Mouse (Mus musculus) embryonic stem cell, embryonic (primary cell): ENCODE measurements at regions not wholly inside any gene's neighbourhood (a gene's known extent, or its start where the extent isn't known, plus 50 kb on each side); places are given as distances from the start of the nearest gene placed in this dataset.
"Not testable (repeated sequence)": the region's sequence is repeated elsewhere in the genome, so short reads cannot be mapped to it uniquely, and the experiment has no call there.

Experiments used
- CTCF ChIA-PET, 4 experiments: fragments of 300-600 bp in 2 of 4; fragments of 350-600 bp in 2 of 4; sonication (Branson Sonifier 250); formaldehyde crosslinking; loops; one replicate each; lab custom pipeline; 2022; ENCODE audit warnings: inconsistent platforms in 2 of 4; lab: Charles Lee
- POLR2A ChIA-PET, 4 experiments: fragments of 300-600 bp in 2 of 4; fragments of 350-600 bp in 2 of 4; sonication (Branson Sonifier 250); formaldehyde crosslinking; loops; one replicate each; lab custom pipeline; 2022; ENCODE audit warnings: antibody characterized with exemption in 4 of 4, inconsistent platforms in 1 of 4; lab: Charles Lee

DNA sequence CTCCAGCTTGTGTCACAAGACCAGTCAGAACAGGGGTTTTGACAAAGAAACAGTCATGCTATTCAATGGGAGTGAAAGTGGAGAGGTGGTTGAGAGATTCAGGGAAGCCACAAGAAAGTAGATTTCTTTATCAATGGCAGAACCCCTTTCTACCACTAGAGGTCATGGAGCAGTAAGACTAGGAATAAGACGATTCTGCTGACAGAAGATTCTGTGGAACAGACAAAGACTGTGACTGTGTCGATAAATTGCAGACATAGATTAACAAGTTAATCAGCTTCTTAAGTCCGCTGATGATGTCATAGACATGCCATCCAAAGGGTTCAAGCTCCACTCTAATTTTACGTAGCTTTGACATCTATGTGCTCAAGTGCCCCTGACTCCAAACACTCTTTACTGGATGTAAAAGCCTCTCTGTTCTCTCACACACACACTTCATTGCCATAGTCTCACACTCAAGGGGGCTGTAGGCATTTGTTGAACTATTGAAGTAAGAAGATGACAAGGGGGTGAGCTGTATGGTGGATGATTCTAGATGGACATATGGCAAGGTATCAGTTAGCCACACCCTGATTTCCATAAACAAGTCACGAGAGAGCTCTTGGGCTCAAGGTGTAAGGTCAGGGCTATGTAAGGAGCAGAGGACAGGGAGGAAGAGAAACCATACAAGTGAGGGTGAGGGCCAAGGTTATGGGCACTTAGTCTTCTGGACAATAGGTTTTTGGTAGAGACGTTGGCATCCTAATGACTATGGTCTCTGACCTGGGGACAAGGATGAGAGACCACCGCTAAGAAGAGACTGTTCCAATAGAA, 102.9 kb upstream of the Fhl2 start:
- POLR2A ChIA-PET, result no interaction called here

DNA sequence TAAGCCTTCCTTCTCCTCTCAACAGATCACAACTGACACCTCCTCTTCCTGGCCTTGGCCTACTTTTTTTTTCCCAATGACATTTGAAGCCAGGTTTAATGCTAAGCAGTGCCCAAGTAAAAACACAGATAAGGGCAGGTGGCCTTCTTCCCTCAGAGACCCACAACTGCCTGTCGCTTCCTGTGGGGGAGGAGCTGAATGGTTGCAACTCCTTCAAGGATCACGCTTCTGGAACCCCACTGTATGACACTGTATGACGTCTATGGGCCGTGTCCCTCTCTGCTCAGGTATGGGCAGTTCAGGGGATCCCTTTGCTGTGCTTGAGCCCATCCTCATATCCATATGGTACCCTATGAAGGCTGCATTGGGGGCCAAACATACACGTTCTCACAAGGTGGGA, 103.9 kb upstream of the Fhl2 start:
- POLR2A ChIA-PET, result no interaction called here
- CTCF ChIA-PET, result no interaction called here

More for the DNA sequence above, 102.9 kb upstream of the Fhl2 start:
- CTCF ChIA-PET, result no interaction called here

DNA sequence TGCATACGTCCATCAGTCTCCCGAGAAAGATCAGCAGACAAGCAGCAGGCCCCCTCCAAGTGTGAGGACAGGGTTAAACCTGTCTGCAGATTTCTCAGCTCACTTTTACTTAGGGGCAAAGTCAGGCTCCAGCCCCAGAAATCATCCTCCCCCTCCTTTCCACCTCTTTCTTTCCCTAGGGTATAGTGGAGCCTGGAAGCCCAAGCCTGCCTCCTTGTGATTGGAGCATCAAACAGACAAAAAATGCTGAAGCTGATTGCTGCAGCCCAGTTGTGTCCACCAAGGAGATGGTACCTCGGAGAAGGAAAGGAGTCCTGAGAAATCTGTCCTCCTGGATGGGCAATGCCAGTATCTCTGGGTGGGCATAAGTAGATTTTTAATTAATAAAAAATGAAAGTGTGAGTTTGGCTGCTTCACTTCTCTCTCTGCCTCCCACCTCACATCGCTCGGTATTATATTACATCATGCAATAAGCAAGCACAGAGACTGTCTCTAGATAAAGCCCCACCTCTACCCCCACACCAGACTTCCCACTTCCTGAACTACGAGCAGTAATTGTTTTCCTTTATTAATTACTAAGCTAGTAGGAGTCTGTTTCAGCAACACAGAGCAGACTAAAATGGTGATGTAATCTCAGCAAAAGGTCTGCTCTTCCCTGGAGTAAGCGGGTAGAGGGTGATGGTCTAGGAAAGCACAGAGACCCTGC, 105.2 kb upstream of the Fhl2 start:
- POLR2A ChIA-PET, result no interaction called here
- CTCF ChIA-PET, result no interaction called here

DNA sequence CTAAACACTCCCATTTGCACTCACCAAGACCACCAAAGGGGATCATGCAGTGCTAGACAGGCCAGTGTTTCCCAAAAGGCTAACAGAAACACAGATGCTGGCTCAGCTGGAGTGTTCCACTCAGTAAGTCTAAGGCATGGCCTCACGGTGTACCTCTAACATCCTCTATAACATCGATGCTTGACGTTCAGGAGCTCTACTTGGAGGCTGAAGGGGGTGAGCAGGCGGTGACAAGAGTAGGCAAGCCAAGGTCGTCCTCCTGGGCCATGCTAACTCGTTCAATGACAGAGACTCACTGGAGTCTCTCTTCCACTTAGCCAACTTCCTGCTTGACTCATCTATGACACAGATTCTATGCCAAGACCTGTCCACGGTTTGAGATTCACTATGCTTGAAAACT, 105.9 kb upstream of the Fhl2 start:
- CTCF ChIA-PET, result no interaction called here

DNA sequence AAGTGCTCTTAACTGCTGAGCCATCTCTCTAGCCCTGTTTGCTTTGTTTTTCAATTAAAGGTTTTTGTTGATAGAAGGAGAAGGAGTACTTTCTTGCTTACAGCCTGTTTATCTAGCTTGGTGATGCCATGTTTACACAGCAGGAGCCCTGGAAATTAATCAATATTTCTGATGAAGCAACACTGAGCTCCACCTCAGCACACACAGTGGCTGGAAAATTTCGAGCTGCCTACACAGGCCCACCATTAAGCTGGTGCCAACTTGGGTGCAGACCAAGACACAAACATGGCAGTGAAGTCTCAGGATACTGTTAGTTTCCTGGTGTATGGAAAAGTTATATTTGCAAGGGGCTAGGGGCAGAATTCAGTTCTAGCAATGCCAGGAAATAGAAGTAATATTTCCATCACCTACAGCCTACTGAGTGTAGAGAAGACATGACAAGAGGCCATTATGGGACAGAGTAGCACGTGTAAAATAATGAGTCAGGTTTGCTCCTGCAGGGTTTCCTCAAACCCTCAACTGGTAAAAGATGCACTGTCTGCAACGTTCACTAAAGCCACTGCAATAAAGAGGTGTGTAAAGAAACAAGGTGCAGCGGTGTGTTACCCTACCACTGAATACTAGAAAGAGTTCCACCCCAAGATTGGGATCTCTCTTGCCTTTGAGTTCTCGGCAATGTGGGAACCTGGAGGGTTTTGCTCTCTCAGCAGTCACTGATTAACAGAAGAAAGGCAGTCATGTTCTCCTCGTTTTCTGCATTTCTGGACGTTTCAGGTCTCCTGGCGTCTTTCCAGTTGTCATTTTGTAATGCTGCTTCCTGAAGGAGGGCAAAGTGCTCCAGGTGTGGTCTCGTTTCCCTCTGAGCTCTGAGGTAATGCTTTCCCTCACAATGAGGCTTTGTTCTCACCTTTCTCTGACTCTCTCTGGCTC, 108.8 kb upstream of the Fhl2 start:
- ChIA-PET POLR2A (interaction anchor here in 2 of 4 experiments (0.7 to 1.1 kb wide), 2 partner anchors 20 to 557 kb away, joined by 3 read pairs; no protein-coding TSS in a partner anchor), CTCF (interaction anchor here in 2 of 4 experiments (0.6 to 0.7 kb wide), 2 partner anchors 454 to 710 kb away, joined by 4 read pairs; no protein-coding TSS in a partner anchor)

More for the DNA sequence above, 105.9 kb upstream of the Fhl2 start:
- POLR2A ChIA-PET, result no interaction called here

DNA sequence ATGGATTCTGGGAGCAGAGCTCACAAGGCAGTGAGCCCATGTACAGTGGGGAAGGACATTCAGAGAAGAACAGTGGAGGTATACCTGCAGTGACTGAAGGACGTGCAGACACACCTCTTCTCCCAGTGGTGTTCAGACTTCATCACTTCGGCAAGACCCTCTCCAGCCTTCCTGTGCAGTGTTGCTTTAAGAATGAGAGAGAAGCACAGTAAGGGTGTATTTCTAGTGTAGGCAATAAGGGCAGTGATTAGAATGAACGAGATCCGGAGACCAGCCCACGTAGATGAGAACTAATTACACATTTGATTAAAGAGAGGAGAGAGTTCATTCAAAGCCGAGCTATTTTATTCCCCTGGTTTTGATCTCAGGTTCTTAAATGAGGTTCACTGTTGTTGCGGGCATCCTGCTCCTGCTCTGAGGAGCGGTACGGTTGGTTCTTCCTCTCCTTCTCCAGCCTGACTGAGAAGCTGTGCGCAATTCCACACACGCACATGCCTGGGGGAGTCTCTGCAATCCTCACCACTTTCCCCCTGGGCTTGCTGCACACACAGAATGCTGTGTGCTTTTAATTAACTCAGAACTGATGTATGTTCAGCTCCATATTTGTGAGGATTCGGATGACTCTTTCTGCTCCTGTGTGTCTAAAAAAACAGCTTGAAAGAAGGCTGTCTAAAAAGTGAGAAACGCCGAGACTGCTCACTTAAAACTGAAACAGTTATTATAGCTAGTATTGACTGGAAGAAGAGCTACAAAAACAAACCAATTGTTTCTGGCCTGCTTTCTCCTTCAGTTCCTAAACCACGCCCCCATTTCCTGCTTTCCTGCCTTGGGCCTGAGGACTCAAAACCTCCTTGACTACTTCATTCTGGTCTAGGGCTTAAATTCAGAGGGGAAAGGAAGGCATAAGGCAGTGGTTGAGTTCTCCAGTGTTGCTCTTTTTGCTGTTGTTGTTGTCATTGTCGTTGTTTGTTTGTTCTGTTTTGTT, 114.2 kb upstream of the Fhl2 start:
- CTCF ChIA-PET, result no interaction called here
- POLR2A ChIA-PET, result no interaction called here

DNA sequence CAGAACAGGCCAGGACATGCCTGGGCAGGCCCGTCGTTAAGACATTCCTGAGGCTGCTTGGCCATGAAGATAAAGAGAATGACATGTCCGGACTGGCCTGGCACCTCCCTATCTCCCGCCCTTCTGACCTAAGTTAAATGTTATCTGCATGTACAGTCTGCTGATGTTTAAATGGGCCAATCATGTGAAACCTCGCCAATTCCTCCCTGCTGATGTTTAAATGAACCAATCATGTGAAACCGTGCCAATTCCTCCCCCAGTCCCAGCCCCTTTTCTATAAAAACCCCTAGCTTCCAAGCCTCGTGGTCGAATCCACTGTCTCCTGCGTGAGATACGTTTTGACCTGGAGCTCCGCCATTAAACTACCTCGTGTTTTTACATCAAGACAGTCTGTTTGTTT, 119.5 kb upstream of the Fhl2 start:
- CTCF ChIA-PET, POLR2A ChIA-PET: not testable (repeated sequence)

DNA sequence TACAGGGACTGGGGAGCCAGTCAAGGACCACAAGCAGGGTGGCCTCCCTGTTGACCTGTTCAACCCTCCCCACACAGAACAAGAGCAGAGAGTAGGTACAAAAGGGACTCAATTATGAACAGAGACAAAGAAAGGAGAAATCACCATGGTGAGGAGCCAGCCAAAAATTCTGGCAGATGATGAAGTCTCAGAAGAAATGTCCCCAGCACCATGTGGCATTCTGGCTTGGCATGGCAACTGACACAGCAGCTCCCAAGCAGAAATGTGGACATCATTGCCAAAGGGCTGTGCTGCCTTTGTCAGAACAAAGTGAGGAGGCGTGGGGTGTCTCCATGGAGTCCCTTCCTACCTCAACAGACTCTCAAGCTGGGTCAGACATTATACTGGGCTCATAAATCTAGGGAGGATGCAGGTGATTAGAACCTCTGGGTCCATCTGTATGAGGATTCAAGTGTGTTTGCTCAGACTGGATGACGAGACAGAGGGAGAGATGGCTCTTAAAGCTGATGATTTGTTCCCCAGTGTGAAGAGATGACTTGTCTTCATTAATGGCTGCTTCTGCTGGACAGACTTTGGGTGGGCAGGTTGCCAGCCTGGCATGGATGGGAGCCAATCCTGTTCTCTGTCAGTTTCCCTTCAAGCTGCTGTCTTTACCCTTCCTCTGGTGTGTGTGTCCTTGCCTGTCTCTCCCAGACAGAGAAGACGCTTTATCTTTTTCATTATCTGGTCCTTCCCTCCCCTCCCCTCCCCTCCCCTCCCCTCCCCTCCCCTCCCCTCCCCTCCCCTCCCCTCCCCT, 120.5 kb upstream of the Fhl2 start:
- POLR2A ChIA-PET, result interaction anchor here in 1 of 4 experiments (0.7 kb wide), 1 partner anchor 395 kb away, joined by 3 read pairs; no protein-coding TSS in a partner anchor
- CTCF ChIA-PET, result interaction anchor here in 1 of 4 experiments (1.4 kb wide), 1 partner anchor 178 kb away, joined by 3 read pairs; no protein-coding TSS in a partner anchor

DNA sequence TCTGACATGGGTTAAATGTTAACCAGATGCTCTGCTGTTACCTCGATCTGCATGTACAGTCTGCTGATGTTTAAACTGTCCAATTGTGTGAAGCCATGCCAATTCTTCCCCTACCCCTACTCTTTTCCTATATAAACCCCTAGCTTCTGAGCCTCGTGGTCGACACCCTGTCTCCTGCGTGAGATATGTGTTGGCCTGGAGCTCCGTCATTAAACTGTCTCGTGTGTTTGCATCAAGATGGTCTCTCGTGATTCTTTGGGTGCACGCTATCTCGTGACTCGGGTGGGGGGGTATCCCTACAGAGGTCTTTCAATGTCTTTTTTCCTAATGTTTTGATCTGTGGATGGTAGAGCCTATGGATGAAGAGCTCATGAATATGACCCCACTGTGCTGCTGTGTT, 110.9 kb upstream of the Nck2 start:
- CTCF ChIA-PET, result interaction anchor here in 1 of 4 experiments (0.7 kb wide), 1 partner anchor 194 kb away, joined by 3 read pairs; no protein-coding TSS in a partner anchor
- POLR2A ChIA-PET, result not testable (repeated sequence)

DNA sequence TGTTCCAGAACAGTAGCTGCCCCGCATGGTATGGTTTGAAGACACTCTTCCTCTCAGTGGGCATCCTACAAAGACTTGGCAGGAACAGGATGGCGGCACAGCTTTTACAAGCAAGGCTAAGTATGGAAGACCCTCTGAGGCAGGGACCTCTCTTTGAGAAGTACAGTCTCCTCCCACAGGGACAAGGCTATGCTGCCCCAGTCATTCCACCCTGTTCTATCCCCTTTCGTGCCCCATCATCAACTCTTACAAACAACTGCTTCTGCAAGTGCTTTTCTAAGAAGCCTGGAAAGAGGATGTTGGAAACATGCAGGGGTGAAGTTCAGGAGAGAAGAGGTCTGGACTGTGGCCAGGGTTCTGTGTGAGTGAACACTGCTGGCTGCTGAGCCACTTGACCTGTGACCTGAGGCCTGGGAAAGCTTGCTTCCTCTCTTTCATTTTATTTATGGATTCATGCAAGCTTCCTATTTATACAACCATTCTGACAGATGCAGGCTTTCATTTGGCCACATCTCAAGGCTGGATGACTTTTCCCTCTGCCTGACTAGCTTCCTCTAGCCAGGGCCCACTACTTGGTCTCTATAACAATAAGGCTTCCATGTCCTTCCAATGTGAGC, 107.1 kb upstream of the Nck2 start:
- POLR2A ChIA-PET, result no interaction called here
- CTCF ChIA-PET, result no interaction called here

DNA sequence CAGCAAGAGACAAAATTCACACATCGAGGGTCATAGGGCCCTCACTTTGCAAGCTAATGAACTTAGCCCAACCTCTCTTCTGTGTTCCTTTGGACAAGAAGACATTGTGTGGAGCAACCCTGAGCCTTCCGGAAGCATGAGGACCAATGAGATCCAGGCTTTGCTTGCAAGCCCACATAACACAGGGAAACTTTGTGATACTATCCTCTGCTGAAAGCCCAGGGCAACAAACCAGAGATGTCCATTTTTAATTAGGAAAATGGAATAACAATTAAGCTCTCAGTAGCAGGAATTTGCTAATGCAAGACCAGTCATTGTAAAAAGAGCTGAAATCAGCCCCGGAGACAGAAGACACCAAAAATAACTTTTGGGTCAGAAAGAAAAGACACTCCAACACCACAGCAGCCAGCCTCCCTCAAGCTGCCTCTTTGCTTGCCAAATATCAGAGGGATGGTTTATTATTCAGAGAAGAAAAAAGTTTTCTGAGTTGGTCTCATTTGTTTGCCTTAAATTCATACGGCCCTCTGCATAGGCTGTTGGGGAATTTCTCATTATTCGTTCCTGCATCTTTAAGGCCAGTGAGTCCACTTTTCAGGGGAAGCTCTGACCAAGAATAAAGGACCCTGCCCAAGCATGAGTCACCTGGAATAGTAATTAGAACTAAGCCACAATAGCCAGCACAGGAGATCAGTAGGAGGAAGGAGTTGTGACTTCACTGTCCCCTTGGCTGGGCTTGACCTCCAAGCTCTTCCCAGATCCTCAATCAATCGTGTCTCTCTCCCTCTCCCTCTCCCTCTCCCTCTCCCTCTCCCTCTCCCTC, 106.1 kb upstream of the Nck2 start:
- CTCF ChIA-PET, result no interaction called here
- POLR2A ChIA-PET, result interaction anchor here in 1 of 4 experiments (1.3 kb wide), 1 partner anchor 25 kb away, joined by 3 read pairs; no protein-coding TSS in a partner anchor

DNA sequence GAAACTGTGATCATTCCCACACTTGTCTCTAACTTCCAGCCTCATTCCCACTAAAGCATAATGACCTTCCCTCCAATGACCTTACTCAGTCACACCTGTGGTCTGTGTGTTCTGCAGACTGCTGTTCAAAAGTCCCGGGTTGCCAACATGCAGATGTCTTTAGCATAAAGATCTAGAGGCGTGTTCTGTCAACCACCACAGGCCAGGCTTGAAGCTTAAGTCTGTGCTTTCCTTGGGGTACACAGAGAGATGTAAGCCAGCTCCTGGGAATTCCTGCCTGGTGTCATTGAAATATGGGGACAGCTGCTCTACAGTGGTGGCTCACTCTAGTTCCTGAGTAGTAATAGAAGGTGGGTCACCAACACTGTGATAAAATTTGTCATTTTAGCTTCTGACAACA, 101.5 kb upstream of the Nck2 start:
- POLR2A ChIA-PET, result no interaction called here
- CTCF ChIA-PET, result no interaction called here

DNA sequence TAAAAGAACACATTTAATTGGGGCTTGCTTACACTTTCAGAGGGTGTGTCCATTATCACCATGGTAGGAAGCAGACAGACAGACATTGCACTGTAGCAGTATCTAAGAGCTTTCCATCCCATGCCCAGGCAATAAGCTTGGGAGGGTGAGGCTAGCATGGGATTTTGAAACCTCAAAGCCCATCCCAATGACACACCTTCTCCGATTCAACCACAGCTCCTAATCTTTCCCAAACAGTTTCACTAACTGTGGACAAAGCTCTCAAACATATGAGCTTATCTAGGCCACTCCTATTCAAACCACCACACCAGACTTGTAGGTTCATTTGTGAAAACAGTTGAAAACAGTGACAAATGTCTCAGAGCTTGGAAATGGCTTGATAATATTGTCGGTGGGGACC, 101.0 kb upstream of the Nck2 start:
- ChIA-PET POLR2A (no interaction called here), CTCF (no interaction called here)

DNA sequence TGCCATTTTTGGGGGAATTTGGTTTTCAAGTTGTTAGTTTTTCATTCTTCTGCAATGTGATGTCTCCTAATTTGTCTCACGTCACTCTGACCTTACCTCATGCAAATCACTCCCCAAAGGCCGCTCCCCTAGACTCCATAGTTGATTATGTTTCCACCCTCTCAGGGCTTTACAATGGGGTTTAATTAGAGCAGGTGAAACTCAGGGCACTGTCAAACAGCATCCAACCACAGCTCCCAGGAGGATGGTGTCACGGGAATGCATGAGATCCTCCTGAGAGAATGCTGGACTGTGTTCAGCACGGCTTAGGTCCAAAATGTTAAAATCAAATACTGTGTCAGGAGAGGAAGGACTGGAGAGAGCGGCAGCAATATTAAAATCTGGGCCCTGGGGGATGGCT, 100.4 kb upstream of the Nck2 start:
- ChIA-PET POLR2A (no interaction called here), CTCF (no interaction called here)

DNA sequence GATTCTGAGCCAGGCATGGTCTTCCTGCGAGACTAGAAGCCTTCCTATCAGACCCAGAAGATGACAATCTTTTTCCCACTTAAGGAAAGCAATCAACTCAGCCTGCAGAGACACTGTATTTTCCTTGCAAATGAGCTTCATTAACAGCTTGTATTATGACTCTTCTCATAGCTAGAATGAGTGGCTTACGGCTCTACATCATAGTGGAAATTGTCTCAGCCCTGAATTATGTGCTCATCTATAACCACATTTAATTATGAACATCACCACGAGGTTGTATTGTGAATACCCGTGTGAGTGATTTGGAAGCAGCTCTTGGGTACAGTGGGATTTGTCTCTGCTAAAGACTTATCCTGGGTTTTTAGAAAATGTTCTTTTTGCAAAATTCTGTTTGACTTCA, 97.2 kb upstream of the Nck2 start:
- CTCF ChIA-PET, result no interaction called here

DNA sequence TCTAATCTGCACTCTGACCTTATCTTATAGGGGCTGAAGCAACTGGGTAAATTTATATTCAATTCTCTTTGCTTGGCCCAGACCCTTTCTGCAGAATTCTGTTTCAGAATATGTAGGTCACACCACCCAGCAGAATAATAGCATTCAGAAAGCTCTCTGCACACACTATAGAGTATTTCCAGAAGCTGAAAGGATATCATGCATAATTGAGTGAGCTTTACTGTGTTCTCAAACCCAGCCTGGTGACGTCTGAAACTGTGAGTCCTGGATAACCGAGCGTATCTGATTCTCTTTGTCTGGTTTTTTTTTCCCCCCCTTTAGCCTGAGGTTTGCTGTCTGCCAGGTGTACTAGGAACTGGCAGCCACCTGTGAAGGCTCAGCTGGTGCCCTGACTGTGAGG, 94.4 kb upstream of the Nck2 start:
- ChIA-PET CTCF (no interaction called here), POLR2A (no interaction called here)

More for the DNA sequence above, 97.2 kb upstream of the Nck2 start:
- POLR2A ChIA-PET, result no interaction called here
